Mouse (Mus musculus): ENCODE data around the gene Hmga2. TPM values are rescaled to one million over a fixed set of nuclear protein-coding genes. Genes with fewer than 3 reads are reported as not detected.

Hmga2 gene
- polyA plus RNA-seq (2014; fragmentation: Nextera tagmentation; extraction: Ambion mirVana): 1.7 and 2.1 TPM in 2 replicates

DNA sequence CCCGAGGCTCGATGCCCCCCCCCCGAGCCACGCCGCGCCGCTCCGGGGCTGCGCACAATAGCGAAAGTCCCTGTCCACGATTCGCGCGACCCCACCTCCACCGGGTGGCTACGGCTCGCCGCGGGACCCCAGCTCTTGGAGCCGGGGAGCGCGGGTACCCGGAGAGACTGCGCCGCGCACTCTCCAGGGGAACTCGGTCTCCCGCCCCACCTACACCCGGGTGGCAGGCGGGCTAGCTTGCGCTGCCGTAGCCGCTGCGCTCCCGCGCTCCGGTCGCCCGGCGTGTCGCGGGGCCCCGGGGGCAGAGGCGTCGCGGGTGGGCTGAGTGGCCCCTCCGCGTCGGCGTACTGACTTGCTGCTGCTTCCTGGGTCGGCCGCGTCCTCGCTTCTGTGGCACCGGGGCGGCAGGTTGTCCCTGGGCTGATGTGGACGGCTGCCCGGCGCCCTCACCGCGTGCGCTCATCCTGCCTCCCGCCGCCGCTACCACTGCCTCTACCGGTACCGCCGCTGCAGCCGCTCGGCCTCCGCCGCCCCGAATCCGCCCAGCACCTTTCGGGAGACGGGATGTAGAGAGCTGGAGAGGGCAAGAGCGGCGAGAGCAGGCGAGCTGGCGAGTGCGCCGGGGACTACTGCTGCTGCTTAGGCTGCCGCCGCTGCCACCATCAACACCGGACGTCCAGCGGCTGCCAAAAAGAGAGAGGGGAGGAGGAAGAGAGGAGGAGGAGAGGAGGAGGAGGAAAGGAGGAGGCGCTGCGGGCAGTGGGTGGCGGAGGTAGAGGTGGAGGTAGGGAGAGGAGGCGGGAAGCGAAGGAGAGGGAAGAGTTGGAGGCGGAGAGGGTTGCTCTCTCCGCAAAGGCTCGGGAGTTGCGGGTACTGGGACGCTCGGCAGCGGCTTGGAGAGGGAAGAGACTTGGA is at the start of gene Hmga2:
Gene Hmga2 (minus strand): TSS at position 869 of the 915 bp plus-strand sequence.
- DNase-seq (ENCODE audit: low spot score) (peak; percentile 46), ATAC-seq (ENCODE audit: low FRiP score) (peak; percentile 54)
- Histone ChIP-seq H3K4me1 (replicated peaks; ENCODE audit: control insufficient read depth, insufficient read depth, low read length) (peaks cover 33% of the 10 kb centered on the region), H3K27me3 (ENCODE audit: control insufficient read depth, insufficient read depth, low read length) (peaks cover 26% of the 10 kb centered on the region; the same call in 1 of the 2 replicates), H3K36me3 (replicated peaks; ENCODE audit: control insufficient read depth, insufficient read depth) (no peaks in the 10 kb centered on the region), H3K4me3 (replicated peaks; ENCODE audit: low read length) (peak within 1 kb of the TSS; percentile 62), H3K9ac (peak within 1 kb of the TSS; percentile 71), H3K9me3 (ENCODE audit: control insufficient read depth, low read length) (no peaks in the 10 kb centered on the region), H3K4me2 (replicated peaks) (peak within 1 kb of the TSS; percentile 93), H3K27ac (peak within 1 kb of the TSS; percentile 66)
- WGBS: under 1% methylated on average over 97 of the region's 99 CpGs

DNA sequence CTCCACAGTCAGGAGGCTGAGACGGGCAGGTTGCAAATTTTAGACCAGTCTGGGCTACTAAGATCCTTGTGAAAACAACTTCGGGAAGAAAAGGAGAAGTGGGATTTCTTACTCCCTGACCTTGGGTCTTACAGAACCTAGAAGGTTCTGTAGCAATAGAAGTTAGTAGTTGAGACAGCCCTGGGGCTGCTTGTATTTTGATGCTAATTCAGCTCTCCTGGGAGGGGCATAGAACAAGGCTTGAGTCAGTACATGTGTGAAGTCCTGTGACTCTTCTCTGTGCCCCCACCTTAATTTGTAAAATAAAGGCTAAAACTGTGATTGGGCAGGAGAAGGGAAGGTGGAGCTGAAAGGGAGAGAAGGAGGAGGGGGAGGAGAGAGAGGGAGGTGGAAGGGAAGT is 46.7 kb upstream of the Hmga2 start:
- H3K4me1 ChIP-seq (replicated peaks; ENCODE audit: control insufficient read depth, insufficient read depth, low read length): 0 out of 2 replicates have a peak, but pooled peaks cover 3% of the 10 kb centered on the region
- WGBS: 87% methylated on average over 2 of the region's 2 CpGs

GRCm38 (mm10) chr10:120521912-120522575 is 45.8 kb upstream of the Hmga2 start:
- DNase-seq (ENCODE audit: low spot score) (no peak), ATAC-seq (ENCODE audit: low FRiP score) (no peak)
- 59% methylated on average over 9 of the region's 9 CpGs for WGBS
- H3K9me3 ChIP-seq (ENCODE audit: control insufficient read depth, low read length): no peaks in the 10 kb centered on the region
- 0 out of 2 replicates have a peak, but pooled peaks cover 3% of the 10 kb centered on the region for H3K4me1 ChIP-seq (replicated peaks; ENCODE audit: control insufficient read depth, insufficient read depth, low read length)
- H3K27me3 ChIP-seq (ENCODE audit: control insufficient read depth, insufficient read depth, low read length): no peaks in the 10 kb centered on the region
- H3K4me3 ChIP-seq (replicated peaks; ENCODE audit: low read length): no peak overlapping the region
- no peak overlapping the region for H3K4me2 ChIP-seq (replicated peaks)
- no peak overlapping the region for H3K27ac ChIP-seq
- no peak overlapping the region for H3K9ac ChIP-seq
- no peaks in the 10 kb centered on the region for H3K36me3 ChIP-seq (replicated peaks; ENCODE audit: control insufficient read depth, insufficient read depth)

More for the DNA sequence above, 46.7 kb upstream of the Hmga2 start:
- H3K36me3 ChIP-seq (replicated peaks; ENCODE audit: control insufficient read depth, insufficient read depth): no peaks in the 10 kb centered on the region
- DNase-seq (ENCODE audit: low spot score) (no peak), ATAC-seq (ENCODE audit: low FRiP score) (no peak)
- H3K4me2 ChIP-seq (replicated peaks): no peak overlapping the region
- no peak overlapping the region for H3K4me3 ChIP-seq (replicated peaks; ENCODE audit: low read length)
- H3K27ac ChIP-seq: no peak overlapping the region
- no peaks in the 10 kb centered on the region for H3K9me3 ChIP-seq (ENCODE audit: control insufficient read depth, low read length)
- H3K9ac ChIP-seq: no peak overlapping the region
- H3K27me3 ChIP-seq (ENCODE audit: control insufficient read depth, insufficient read depth, low read length): no peaks in the 10 kb centered on the region

GRCm38 (mm10) chr10:120516311-120516710 is 40.0 kb upstream of the Hmga2 start:
- no peaks in the 10 kb centered on the region for H3K36me3 ChIP-seq (replicated peaks; ENCODE audit: control insufficient read depth, insufficient read depth)
- H3K9ac ChIP-seq: no peak overlapping the region
- H3K4me1 ChIP-seq (replicated peaks; ENCODE audit: control insufficient read depth, insufficient read depth, low read length): no peaks in the 10 kb centered on the region
- ATAC-seq (ENCODE audit: low FRiP score) (no peak), DNase-seq (ENCODE audit: low spot score) (no peak)
- H3K9me3 ChIP-seq (ENCODE audit: control insufficient read depth, low read length): no peaks in the 10 kb centered on the region
- H3K4me2 ChIP-seq (replicated peaks): no peak overlapping the region
- 69% methylated on average over 8 of the region's 8 CpGs for WGBS
- no peaks in the 10 kb centered on the region for H3K27me3 ChIP-seq (ENCODE audit: control insufficient read depth, insufficient read depth, low read length)
- H3K4me3 ChIP-seq (replicated peaks; ENCODE audit: low read length): no peak overlapping the region
- no peak overlapping the region for H3K27ac ChIP-seq

GRCm38 (mm10) chr10:120513721-120514120 is 37.5 kb upstream of the Hmga2 start:
- Histone ChIP-seq H3K4me3 (replicated peaks; ENCODE audit: low read length) (no peak overlapping the region), H3K36me3 (replicated peaks; ENCODE audit: control insufficient read depth, insufficient read depth) (no peaks in the 10 kb centered on the region), H3K27ac (no peak overlapping the region), H3K4me2 (replicated peaks) (no peak overlapping the region), H3K27me3 (ENCODE audit: control insufficient read depth, insufficient read depth, low read length) (no peaks in the 10 kb centered on the region), H3K4me1 (replicated peaks; ENCODE audit: control insufficient read depth, insufficient read depth, low read length) (no peaks in the 10 kb centered on the region), H3K9ac (no peak overlapping the region), H3K9me3 (ENCODE audit: control insufficient read depth, low read length) (no peaks in the 10 kb centered on the region)
- WGBS: 80% methylated on average over 9 of the region's 9 CpGs
- ATAC-seq (ENCODE audit: low FRiP score): no peak
- DNase-seq (ENCODE audit: low spot score): no peak

DNA sequence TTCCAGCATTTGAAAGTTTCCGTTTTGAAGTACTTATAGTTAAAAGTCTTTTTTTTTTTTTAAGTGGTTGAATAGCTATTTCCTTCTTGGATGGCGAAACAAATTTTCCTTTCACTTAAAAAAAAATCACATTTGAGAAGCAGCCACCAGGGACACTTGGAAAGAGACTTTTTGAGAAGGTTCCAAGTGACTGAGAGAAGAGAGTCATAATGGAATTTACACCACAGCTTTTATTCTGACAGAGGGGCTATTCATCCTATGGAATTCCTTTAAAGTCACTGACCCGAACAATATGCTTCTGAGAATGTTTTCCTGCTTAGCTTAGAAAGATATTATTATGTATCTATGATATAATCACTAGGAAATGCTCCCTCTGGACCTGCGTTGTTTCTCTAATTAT is 36.7 kb upstream of the Hmga2 start:
- ATAC-seq (ENCODE audit: low FRiP score): no peak
- H3K36me3 ChIP-seq (replicated peaks; ENCODE audit: control insufficient read depth, insufficient read depth): no peaks in the 10 kb centered on the region
- no peaks in the 10 kb centered on the region for H3K9me3 ChIP-seq (ENCODE audit: control insufficient read depth, low read length)
- H3K4me3 ChIP-seq (replicated peaks; ENCODE audit: low read length): no peak overlapping the region
- H3K27me3 ChIP-seq (ENCODE audit: control insufficient read depth, insufficient read depth, low read length): no peaks in the 10 kb centered on the region
- H3K9ac ChIP-seq: no peak overlapping the region
- H3K27ac ChIP-seq: no peak overlapping the region
- 50% methylated on average over 4 of the region's 4 CpGs for WGBS
- no peak overlapping the region for H3K4me2 ChIP-seq (replicated peaks)
- no peaks in the 10 kb centered on the region for H3K4me1 ChIP-seq (replicated peaks; ENCODE audit: control insufficient read depth, insufficient read depth, low read length)
- DNase-seq (ENCODE audit: low spot score): no peak

DNA sequence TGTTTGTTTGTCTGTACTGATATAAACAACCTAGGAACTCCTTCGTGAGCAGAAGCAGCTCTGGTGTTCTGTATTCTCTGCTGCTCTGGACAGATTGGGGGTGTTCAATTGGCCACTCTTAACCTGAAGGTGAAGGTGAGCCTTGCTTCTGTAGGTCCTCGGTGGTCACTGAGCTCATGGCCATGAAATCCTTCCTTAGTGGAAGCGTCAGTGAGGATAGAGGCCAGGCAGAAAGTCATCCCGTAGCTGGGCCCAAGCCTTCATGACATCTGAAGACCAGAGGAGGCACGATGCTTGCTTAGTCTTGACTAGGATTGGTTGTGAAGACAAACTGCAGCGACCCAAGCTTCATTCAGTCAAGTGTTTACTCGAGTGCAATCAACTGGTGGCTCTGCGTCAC is 35.9 kb upstream of the Hmga2 start:
- 94% methylated on average over 8 of the region's 8 CpGs for WGBS
- no peaks in the 10 kb centered on the region for H3K27me3 ChIP-seq (ENCODE audit: control insufficient read depth, insufficient read depth, low read length)
- no peaks in the 10 kb centered on the region for H3K9me3 ChIP-seq (ENCODE audit: control insufficient read depth, low read length)
- no peak overlapping the region for H3K4me2 ChIP-seq (replicated peaks)
- no peak overlapping the region for H3K9ac ChIP-seq
- H3K4me3 ChIP-seq (replicated peaks; ENCODE audit: low read length): no peak overlapping the region
- ATAC-seq (ENCODE audit: low FRiP score) (no peak), DNase-seq (ENCODE audit: low spot score) (no peak)
- H3K36me3 ChIP-seq (replicated peaks; ENCODE audit: control insufficient read depth, insufficient read depth): no peaks in the 10 kb centered on the region
- H3K4me1 ChIP-seq (replicated peaks; ENCODE audit: control insufficient read depth, insufficient read depth, low read length): no peaks in the 10 kb centered on the region
- no peak overlapping the region for H3K27ac ChIP-seq

DNA sequence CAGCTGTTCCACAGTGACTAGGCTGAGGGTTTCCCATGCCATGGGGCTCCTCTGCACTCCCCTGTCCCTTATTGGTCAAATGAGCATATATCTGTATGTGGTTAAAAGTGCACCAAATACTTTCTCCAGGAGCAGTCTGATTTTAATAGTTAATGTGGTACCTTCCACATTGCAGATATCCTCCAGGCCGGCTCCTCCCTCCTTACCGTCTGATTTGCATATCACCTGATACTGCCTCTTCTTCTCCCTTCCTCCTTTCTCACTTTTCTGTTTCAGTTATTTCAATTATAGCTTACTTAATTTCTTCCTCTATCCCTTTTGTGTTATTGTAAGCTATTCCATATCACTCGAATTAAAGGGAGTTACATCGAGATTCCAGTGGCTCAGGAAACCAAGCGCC is 27.7 kb upstream of the Hmga2 start:
- Histone ChIP-seq H3K4me2 (replicated peaks) (no peak overlapping the region), H3K9ac (no peak overlapping the region), H3K27ac (no peak overlapping the region), H3K36me3 (replicated peaks; ENCODE audit: control insufficient read depth, insufficient read depth) (no peaks in the 10 kb centered on the region), H3K27me3 (ENCODE audit: control insufficient read depth, insufficient read depth, low read length) (no peaks in the 10 kb centered on the region), H3K4me1 (replicated peaks; ENCODE audit: control insufficient read depth, insufficient read depth, low read length) (no peaks in the 10 kb centered on the region), H3K9me3 (ENCODE audit: control insufficient read depth, low read length) (no peaks in the 10 kb centered on the region), H3K4me3 (replicated peaks; ENCODE audit: low read length) (no peak overlapping the region)
- ATAC-seq (ENCODE audit: low FRiP score) (no peak), DNase-seq (ENCODE audit: low spot score) (no peak)
- 89% methylated on average over 5 of the region's 5 CpGs for WGBS

GRCm38 (mm10) chr10:120500794-120501193 is 24.5 kb upstream of the Hmga2 start:
- H3K27ac ChIP-seq: no peak overlapping the region
- H3K36me3 ChIP-seq (replicated peaks; ENCODE audit: control insufficient read depth, insufficient read depth): no peaks in the 10 kb centered on the region
- H3K4me2 ChIP-seq (replicated peaks): no peak overlapping the region
- H3K4me3 ChIP-seq (replicated peaks; ENCODE audit: low read length): no peak overlapping the region
- no peaks in the 10 kb centered on the region for H3K9me3 ChIP-seq (ENCODE audit: control insufficient read depth, low read length)
- ATAC-seq (ENCODE audit: low FRiP score) (peak; percentile 76), DNase-seq (ENCODE audit: low spot score) (peak; percentile 37)
- no peaks in the 10 kb centered on the region for H3K4me1 ChIP-seq (replicated peaks; ENCODE audit: control insufficient read depth, insufficient read depth, low read length)
- H3K27me3 ChIP-seq (ENCODE audit: control insufficient read depth, insufficient read depth, low read length): no peaks in the 10 kb centered on the region
- 33% methylated on average over 9 of the region's 9 CpGs for WGBS
- no peak overlapping the region for H3K9ac ChIP-seq

Measured in hindbrain, embryonic 14.5 days (tissue).